Mouse (Mus musculus) kidney, adult 2 months (tissue): ENCODE data around the gene Arf3. TPM values are rescaled to one million over a fixed set of nuclear protein-coding genes. Genes with fewer than 3 reads are reported as not detected.

Experiments used
- DNase-seq: peaks from one replicate; pipeline ENCODE4 v3.0.0; 2021
- H3K27ac ChIP-seq: fragments of 200-500 bp; 2 replicates; pipeline ENCODE4 v1.5.1; 2012; ENCODE audit warnings: low read depth, low read length, control low read depth, inconsistent platforms; ENCODE audit not compliant: insufficient read depth
- H3K27me3 ChIP-seq: fragments of 200-500 bp; replicated peaks from 2 replicates; pipeline ENCODE4 v1.6.1; 2012; ENCODE audit warnings: mild to moderate bottlenecking, moderate library complexity, low read length, inconsistent platforms; ENCODE audit not compliant: control insufficient read depth, insufficient read depth
- H3K36me3 ChIP-seq: fragments of 200-500 bp; 2 replicates; pipeline ENCODE4 v1.6.1; 2012; ENCODE audit warnings: mild to moderate bottlenecking, moderate library complexity, low read length, inconsistent platforms; ENCODE audit not compliant: control insufficient read depth, insufficient read depth
- H3K4me1 ChIP-seq: fragments of 200-500 bp; 2 replicates; pipeline ENCODE4 v1.6.1; 2011; ENCODE audit warnings: low read length; ENCODE audit not compliant: control insufficient read depth, insufficient read depth
- H3K4me3 ChIP-seq: fragments of 200-500 bp; 2 replicates; pipeline ENCODE4 v1.5.1; 2011; ENCODE audit warnings: mild to moderate bottlenecking, low read depth, low read length, control low read depth; ENCODE audit not compliant: insufficient read depth
- CTCF ChIP-seq: fragments of 200-500 bp; conservative IDR thresholded peaks from 2 replicates; pipeline ENCODE4 v1.5.1; 2011; ENCODE audit warnings: low read depth, mild to moderate bottlenecking, control low read depth, low read length, moderate library complexity, mixed read lengths; ENCODE audit not compliant: insufficient read depth, insufficient read length
- POLR2A ChIP-seq: fragments of 200-500 bp; IDR thresholded peaks from one replicate; pipeline ENCODE4 v1.6.1; 2011; ENCODE audit warnings: low read depth, low read length, control low read depth
- WGBS: fragments of 180-500 bp; shearing (Covaris S2); methylation state at CpG from one replicate; pipeline ENCODE4 v1.1.7; 2018; 5-methylcytosine and 5-hydroxymethylcytosine counted together
- polyA plus RNA-seq: library from polyadenylated mRNA; depleted of rRNA; stranded (reverse); fragments of >200 nt; gene quantifications from 2 replicates; pipeline ENCODE4 v1.2.3, GENCODE M21; 2012

Gene Arf3
- polyA plus RNA-seq, 1 experiment: 143 TPM

DNA sequence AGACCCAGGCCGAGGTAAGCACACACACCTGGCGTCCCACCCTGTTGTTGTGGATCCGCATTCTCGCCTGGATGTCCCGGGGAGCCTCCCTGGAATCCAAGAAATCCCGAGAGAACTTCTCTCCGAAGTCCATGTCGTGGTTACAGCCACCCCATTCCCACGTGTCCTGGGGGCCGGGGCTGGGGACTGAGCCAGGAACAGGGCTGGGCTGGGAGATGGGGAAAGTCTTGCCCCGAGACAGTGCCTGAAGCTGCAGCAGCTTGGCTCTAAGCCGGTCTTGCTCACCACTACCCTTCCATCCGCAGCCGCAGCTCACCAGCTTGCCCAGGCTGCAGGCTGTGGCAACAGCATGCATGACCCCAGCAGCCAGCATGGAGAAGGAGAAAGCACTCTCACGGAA lies 11.1 kb upstream of the Arf3 start:
- Histone ChIP-seq H3K27ac (no peak overlapping the region), H3K36me3 (no peaks in the 10 kb centered on the region), H3K4me3 (no peak overlapping the region), H3K27me3 (peaks cover 13% of the 10 kb centered on the region), H3K4me1 (peaks cover 6% of the 10 kb centered on the region; the same call in 1 of the 2 replicates)
- 70% methylated on average over 15 of the region's 15 CpGs for WGBS
- DNase-seq: no peak
- no peak for TF ChIP-seq POLR2A
- TF ChIP-seq CTCF: no peak

DNA sequence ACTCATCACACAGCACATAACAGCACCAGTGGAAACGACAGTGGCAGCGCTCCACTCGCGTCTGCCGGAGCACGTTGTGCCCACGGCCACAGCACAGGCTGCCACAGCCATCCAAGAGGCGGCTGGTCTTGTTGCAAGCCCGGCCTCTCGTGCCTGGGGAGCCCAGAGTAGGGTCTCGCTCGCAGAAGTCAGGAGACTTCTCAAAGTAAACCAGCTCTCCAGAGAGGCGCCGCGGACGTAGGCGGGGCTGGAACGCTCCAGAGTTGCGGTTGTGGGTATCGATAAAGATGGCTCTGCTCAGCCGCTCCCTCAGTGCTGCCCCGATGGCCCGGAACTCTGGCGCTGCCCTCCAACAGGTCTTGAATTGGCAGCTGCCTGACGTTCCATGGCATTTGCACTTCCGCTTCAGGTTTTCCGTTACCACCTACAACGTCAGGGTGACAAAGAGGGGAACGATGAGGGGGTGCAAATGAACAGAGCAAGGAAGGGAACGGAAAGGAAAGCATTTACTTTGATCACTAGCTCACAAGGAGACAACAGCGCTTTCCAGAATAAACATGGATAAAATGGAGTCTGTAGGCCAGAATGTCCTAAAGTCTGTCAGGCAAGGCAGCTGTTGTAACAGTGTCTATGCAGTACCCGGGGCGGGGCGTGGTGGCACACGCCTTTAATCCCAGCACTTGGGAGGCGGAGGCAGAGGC lies 9.6 kb upstream of the Arf3 start:
- peak overlapping the region; percentile 41 for H3K4me3 ChIP-seq
- no peak for TF ChIP-seq CTCF
- TF ChIP-seq POLR2A: no peak
- H3K4me1 ChIP-seq: peaks cover 6% of the 10 kb centered on the region; the same call in 1 of the 2 replicates
- DNase-seq: peak; percentile 23
- 9% methylated on average over 36 of the region's 36 CpGs for WGBS
- no peaks in the 10 kb centered on the region for H3K36me3 ChIP-seq
- H3K27me3 ChIP-seq: peaks cover 4% of the 10 kb centered on the region
- no peak overlapping the region for H3K27ac ChIP-seq

DNA sequence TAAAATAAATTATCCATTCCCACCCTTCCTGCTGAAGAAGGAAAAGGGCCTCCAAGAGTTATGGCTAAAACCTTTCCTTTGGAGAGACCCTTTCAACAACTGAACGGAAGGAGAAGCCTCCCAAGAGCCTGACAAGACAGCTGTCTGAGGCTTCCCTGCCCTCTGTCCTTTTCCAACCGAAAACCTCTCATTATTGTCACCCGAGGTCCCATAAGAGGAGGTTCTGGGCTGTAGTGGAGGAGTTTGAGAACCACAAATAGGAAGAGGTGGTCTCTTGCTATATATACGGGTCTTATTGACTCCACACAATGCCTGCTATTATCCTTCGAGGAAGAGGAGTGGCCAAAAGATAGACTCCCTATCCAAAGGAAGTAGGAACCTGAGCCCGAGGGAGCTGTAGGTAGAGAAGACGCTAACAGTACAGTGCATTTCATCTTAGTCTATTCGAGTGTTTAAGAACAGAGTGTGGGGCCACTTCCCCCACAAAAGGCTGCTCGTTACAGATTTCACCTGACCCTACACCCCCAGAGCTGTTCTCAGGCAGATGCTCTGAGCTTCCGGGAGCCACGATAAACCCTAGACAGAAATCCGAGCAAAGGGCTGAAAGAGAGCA lies 8.9 kb upstream of the Arf3 start:
- peaks cover 6% of the 10 kb centered on the region; the same call in 1 of the 2 replicates for H3K4me1 ChIP-seq
- no peak for DNase-seq
- H3K27ac ChIP-seq: no peak overlapping the region
- no peaks in the 10 kb centered on the region for H3K36me3 ChIP-seq
- WGBS: 29% methylated on average over 12 of the region's 12 CpGs
- H3K4me3 ChIP-seq: peak overlapping the region; percentile 41
- no peak for TF ChIP-seq POLR2A
- no peak for TF ChIP-seq CTCF
- peaks cover 4% of the 10 kb centered on the region; the same call in 1 of the 2 replicates for H3K27me3 ChIP-seq

DNA sequence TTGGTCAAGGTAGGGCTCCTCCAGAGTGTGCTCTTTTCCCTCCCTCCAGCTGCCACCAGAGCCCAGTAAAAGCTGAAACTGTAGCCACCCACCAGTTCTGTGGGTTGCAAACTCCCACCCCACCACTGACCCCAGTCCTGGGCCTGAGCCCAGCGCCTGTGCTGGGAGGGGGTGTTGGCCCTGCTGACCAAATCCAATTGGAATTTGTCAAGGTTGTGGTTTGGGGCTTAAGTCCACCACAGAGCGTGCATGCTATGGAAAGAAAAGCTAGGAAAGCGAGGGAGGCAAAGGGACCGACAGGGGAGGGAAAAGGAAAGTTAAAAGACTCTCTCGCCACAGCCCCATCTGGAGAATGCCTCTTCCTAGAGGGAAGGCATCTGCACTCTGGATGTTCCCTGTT lies 5.2 kb upstream of the Arf3 start:
- no peaks in the 10 kb centered on the region for H3K36me3 ChIP-seq
- WGBS: 63% methylated on average over 5 of the region's 5 CpGs
- H3K27me3 ChIP-seq: no peaks in the 10 kb centered on the region
- no peak overlapping the region for H3K4me3 ChIP-seq
- no peak for DNase-seq
- 0 out of 2 replicates have a peak, but pooled peaks cover 8% of the 10 kb centered on the region for H3K4me1 ChIP-seq
- H3K27ac ChIP-seq: no peak overlapping the region
- TF ChIP-seq CTCF (no peak), POLR2A (no peak)

DNA sequence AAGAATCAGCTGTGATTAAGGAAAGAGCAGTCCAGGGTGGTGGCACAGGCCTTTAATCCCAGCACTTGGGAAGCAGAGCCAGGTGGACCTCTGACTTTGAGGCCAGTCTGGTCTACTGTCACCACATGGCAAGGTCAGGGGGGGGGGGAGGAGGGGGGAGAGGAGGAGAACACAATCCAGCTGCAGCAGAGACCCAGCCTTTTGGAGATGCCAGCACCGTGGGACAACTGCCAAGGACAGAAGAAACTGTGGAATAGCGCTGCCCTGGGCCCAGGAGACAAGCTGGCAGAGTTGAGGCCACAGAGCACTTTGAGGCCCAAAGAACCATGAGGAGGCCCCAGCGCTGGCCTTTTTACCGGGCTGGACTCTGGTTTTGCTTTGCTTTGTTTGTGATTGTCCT lies 2.9 kb upstream of the Arf3 start:
- H3K36me3 ChIP-seq: no peaks in the 10 kb centered on the region
- 65% methylated on average over 4 of the region's 4 CpGs for WGBS
- TF ChIP-seq POLR2A (no peak), CTCF (no peak)
- no peak for DNase-seq
- no peaks in the 10 kb centered on the region for H3K27me3 ChIP-seq
- peaks cover 7% of the 10 kb centered on the region; the same call in 1 of the 2 replicates for H3K4me1 ChIP-seq
- no peak overlapping the region for H3K27ac ChIP-seq
- no peak overlapping the region for H3K4me3 ChIP-seq

DNA sequence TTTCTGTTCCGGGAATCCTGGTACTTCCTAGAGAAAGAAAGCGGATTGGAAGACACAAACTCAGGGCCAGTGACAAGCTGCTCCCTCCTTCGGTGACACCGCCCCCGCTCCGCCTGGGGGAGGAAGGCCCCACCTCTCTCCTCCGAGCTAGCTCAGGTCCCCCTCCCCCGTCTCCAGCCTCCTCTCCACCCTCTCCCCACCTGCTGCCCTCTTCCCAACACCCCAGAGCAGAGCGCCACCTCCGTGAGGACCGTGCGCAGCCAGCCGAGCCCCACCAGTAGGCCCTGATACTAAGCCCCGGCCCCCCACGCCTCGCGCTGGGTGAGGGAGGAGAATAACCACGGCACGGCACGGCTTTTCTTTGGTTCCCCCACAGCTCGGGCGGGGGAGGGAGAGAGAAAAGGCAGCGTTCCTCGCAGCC lies 803 bp downstream of the Arf3 start:
- Histone ChIP-seq H3K27me3 (no peaks in the 10 kb centered on the region), H3K36me3 (no peaks in the 10 kb centered on the region), H3K4me3 (peak overlapping the region; percentile 93), H3K4me1 (peaks cover 7% of the 10 kb centered on the region; the same call in 1 of the 2 replicates), H3K27ac (peak overlapping the region; percentile 54; the same call in 1 of the 2 replicates)
- TF ChIP-seq CTCF (no peak), POLR2A (no peak)
- 1% methylated on average over 23 of the region's 24 CpGs for WGBS
- DNase-seq: peak; percentile 86

DNA sequence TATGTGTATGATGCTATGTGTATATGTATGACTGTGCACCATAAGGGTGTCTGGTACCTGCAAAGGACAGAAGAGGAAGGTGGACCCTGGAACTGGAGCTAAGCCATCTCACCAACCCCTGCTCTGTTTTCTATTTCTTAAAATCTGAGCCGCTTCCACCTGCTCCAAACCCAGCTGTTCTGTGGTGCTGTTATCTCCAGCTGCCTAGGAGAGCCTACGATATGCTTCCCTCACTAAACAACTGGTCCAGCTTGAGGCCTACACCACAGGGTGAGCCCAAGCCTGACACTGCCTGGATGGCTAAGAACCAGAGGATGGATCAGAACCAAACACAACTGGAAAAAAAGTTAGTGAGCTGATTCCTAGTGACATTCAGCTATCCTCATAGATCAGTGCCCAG lies 8.9 kb downstream of the Arf3 start:
- DNase-seq: no peak
- WGBS: 90% methylated on average over 2 of the region's 2 CpGs

More for the DNA sequence above, 8.9 kb downstream of the Arf3 start:
- Histone ChIP-seq H3K4me1 (no peaks in the 10 kb centered on the region), H3K4me3 (no peak overlapping the region), H3K36me3 (no peaks in the 10 kb centered on the region), H3K27ac (no peak overlapping the region), H3K27me3 (no peaks in the 10 kb centered on the region)
- no peak for TF ChIP-seq CTCF
- TF ChIP-seq POLR2A: no peak
